Mouse (Mus musculus): ENCODE results near the gene Olfr741.

The Olfr741 gene

GRCm38 (mm10) chr14:50472438-50472837 lies at the start of gene Olfr741:
Gene Olfr741, plus strand, starts transcription at chr14:50472738.
- DNase-seq = no peak

GRCm38 (mm10) chr14:50445245-50445644 lies 27.3 kb upstream of the Olfr741 start, which contains the start of gene Olfr740:
Gene Olfr740, plus strand, starts transcription at chr14:50445545.
- no peak for DNase-seq

GRCm38 (mm10) chr14:50478406-50478805 lies 5.9 kb downstream of the Olfr741 start:
- DNase-seq = no peak

GRCm38 (mm10) chr14:50503300-50503699 lies 30.8 kb downstream of the Olfr741 start, which contains the start of gene Olfr742:
Gene Olfr742, plus strand, starts transcription at chr14:50503600.
- no peak for DNase-seq

- no peak for DNase-seq
These were observed 49.0 kb downstream of the Olfr741 start, which contains the start of gene Olfr743 for GRCm38 (mm10) chr14:50521539-50521938. Gene Olfr743, plus strand, starts transcription at chr14:50521839.

Data from retina, postnatal 1 day (tissue).